In the genomic region with DNA sequence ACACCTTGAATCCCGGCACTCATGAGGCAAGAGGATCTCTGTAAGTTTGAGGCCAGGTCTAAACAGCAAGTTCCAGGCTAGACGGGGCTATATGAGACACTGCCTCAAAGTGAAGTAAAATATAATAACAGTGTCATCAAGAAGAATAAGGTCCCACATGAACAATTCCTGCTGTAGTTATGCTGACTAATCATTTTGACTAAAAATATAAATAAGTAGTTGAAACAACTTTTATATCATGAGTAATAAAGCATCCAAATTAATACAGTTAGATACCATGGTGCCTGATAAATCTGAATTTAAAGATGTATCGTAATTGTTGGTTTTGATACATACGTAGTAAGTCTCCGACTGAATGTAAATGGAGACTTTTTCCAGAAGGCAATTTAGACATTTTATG, we compare ENCODE assay signal across 22 mouse cellular contexts. TPM values are rescaled to one million over a fixed set of nuclear protein-coding genes. Genes with fewer than 3 reads are reported as not detected.
"Had no signal": no experiment of that assay in that cellular context is flagged by ENCODE, and none has a peak within 500 bp of the region (broad histone marks: within the 10 kb centered on the region; RNA-seq: fewer than 3 reads in every experiment).

No protein-coding gene starts in this region.

- H3K9me3 ChIP-seq: neural tube, embryonic 13.5 days; neural tube, embryonic 15.5 days; stomach, embryonic 15.5 days had no signal

- DNase-seq: retina, postnatal 1 day; right cerebral cortex, adult 18-20 months; right cerebral cortex, postnatal 14 days; right cerebral cortex, postnatal 25 days; right cerebral cortex, postnatal 4 days; spleen, adult 18-20 months; thymus, adult 18-20 months; thymus, adult 2 months; thymus, postnatal 14 days; thymus, postnatal 25 days; thymus, postnatal 36 days; thymus, postnatal 4 days had no signal

- H3K27me3 ChIP-seq: neural tube, embryonic 13.5 days; stomach, embryonic 15.5 days had no signal

- H3K4me3 ChIP-seq: neural tube, embryonic 13.5 days; neural tube, embryonic 15.5 days; stomach, embryonic 15.5 days had no signal

- H3K9ac ChIP-seq: neural tube, embryonic 13.5 days; neural tube, embryonic 15.5 days; stomach, embryonic 15.5 days had no signal

- H3K27ac ChIP-seq: neural tube, embryonic 13.5 days; neural tube, embryonic 15.5 days; stomach, embryonic 15.5 days; stomach, postnatal 0 days had no signal

- H3K4me1 ChIP-seq: neural tube, embryonic 13.5 days; stomach, embryonic 15.5 days had no signal

- H3K4me2 ChIP-seq: neural tube, embryonic 13.5 days; neural tube, embryonic 15.5 days; stomach, embryonic 15.5 days had no signal

- H3K36me3 ChIP-seq: neural tube, embryonic 13.5 days; neural tube, embryonic 15.5 days; stomach, embryonic 15.5 days had no signal

RNA-seq across cellular contexts. Expression of a gene that starts 45.4 kb away (rescaled TPM):
- total RNA-seq: neutrophil, adult 5-6 weeks had no signal
- polyA plus RNA-seq: neural tube, embryonic 13.5 days; neural tube, embryonic 14.5 days; spleen, adult 2 months; stomach, embryonic 14.5 days; thymus, adult 2 months; thymus, postnatal 0 days; urinary bladder, adult 2 months had no signal
